Mouse (Mus musculus) forebrain, embryonic 12.5 days (tissue): ENCODE measurements around the gene Nwd1. TPM values are rescaled to one million over a fixed set of nuclear protein-coding genes. Genes with fewer than 3 reads are reported as not detected.

Experiments
- ATAC-seq: fragments of 200-750 bp; cut with Nextera tagmentation; 2 replicates; pipeline ENCODE4 v1.8.0; 2017; ENCODE audit warnings: moderate TSS enrichment; ENCODE audit not compliant: low FRiP score
- H3K27ac ChIP-seq: fragments of 300-500 bp; sonication (generic); 2 replicates; pipeline ENCODE4 v1.5.1; 2016; ENCODE audit warnings: mild to moderate bottlenecking
- H3K27me3 ChIP-seq: fragments of 300-500 bp; sonication (generic); 2 replicates; pipeline ENCODE4 v1.6.1; 2016; ENCODE audit warnings: mild to moderate bottlenecking
- H3K36me3 ChIP-seq: fragments of 300-500 bp; sonication (generic); replicated peaks from 2 replicates; pipeline ENCODE4 v1.6.1; 2016; ENCODE audit warnings: mild to moderate bottlenecking
- H3K4me1 ChIP-seq: fragments of 300-500 bp; sonication (generic); 2 replicates; pipeline ENCODE4 v1.6.1; 2016
- H3K4me2 ChIP-seq: fragments of 300-500 bp; sonication (generic); 2 replicates; pipeline ENCODE4 v1.6.1; 2016; ENCODE audit warnings: mild to moderate bottlenecking, moderate library complexity
- H3K4me3 ChIP-seq: fragments of 300-500 bp; sonication (generic); replicated peaks from 2 replicates; pipeline ENCODE4 v1.5.1; 2016; ENCODE audit warnings: mild to moderate bottlenecking
- H3K9ac ChIP-seq: fragments of 300-500 bp; sonication (generic); 2 replicates; pipeline ENCODE4 v1.6.1; 2016; ENCODE audit warnings: mild to moderate bottlenecking
- H3K9me3 ChIP-seq: fragments of 300-500 bp; sonication (generic); 2 replicates; pipeline ENCODE4 v1.6.1; 2016
- WGBS: fragments of 180-500 bp; shearing (Covaris S2); methylation state at CpG from one replicate; pipeline ENCODE4 v1.1.7; 2016; 5-methylcytosine and 5-hydroxymethylcytosine counted together
- microRNA-seq: library from miRNA; unstranded; fragments of <30 nt; microRNA quantifications from one replicate; pipeline ENCODE4, GENCODE M21; 2017
- polyA plus RNA-seq: library from polyadenylated mRNA; unstranded; fragments of >200 nt; fragmentation: Nextera tagmentation; extraction: Ambion mirVana; gene quantifications from 2 replicates; pipeline ENCODE4 v1.2.1, GENCODE M21; 2016

Nwd1 gene
- polyA plus RNA-seq, 1 experiment from 2014 or later = 0.29 TPM

GRCm38 (mm10) chr8:72756771-72757390 lies 110.4 kb downstream of the Nwd1 start:
- Histone ChIP-seq H3K4me2 (no peak overlapping the region), H3K36me3 (peaks cover 67% of the 10 kb centered on the region), H3K27me3 (no peaks in the 10 kb centered on the region), H3K4me3 (no peak overlapping the region), H3K27ac (no peak overlapping the region), H3K9me3 (no peaks in the 10 kb centered on the region), H3K4me1 (no peaks in the 10 kb centered on the region), H3K9ac (no peak overlapping the region)
- WGBS = 96% methylated on average over 35 of the region's 35 CpGs
- 0 out of 2 replicates have a peak, but pooled peaks have one; percentile 12 for ATAC-seq

- H3K27ac ChIP-seq = no peak overlapping the region
- no peaks in the 10 kb centered on the region for H3K27me3 ChIP-seq
- H3K4me3 ChIP-seq = no peak overlapping the region
- ATAC-seq = no peak
- no peaks in the 10 kb centered on the region for H3K9me3 ChIP-seq
- 93% methylated on average over 15 of the region's 15 CpGs for WGBS
- peaks cover 60% of the 10 kb centered on the region for H3K36me3 ChIP-seq
- H3K9ac ChIP-seq = no peak overlapping the region
- H3K4me1 ChIP-seq = no peaks in the 10 kb centered on the region
- H3K4me2 ChIP-seq = no peak overlapping the region
Observed at GRCm38 (mm10) chr8:72757426-72758195, 111.1 kb downstream of the Nwd1 start.

DNA sequence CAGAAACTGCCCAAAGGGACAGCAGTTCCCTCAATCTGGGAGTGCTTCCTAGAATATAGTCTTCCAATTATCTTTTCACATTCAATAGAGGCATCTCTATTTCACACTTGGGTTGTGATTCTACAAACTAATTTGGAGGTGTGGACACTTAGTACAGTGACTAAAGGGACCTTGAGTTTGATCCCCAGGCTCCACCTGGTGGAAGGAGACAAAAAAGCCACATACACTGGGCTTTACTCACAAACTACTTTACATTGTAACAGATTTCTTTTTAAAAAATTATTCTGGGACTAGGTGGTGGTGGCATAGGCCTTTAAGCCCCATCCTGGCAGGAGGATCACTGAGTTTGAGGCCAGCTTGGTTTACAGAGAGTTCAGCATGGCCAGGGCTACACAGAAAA lies 111.8 kb downstream of the Nwd1 start:
- H3K4me2 ChIP-seq = no peak overlapping the region
- no peak for ATAC-seq
- no peaks in the 10 kb centered on the region for H3K27me3 ChIP-seq
- H3K4me3 ChIP-seq = no peak overlapping the region
- peaks cover 54% of the 10 kb centered on the region for H3K36me3 ChIP-seq
- H3K9ac ChIP-seq = no peak overlapping the region
- no peak overlapping the region for H3K27ac ChIP-seq
- H3K9me3 ChIP-seq = no peaks in the 10 kb centered on the region
- H3K4me1 ChIP-seq = no peaks in the 10 kb centered on the region

DNA sequence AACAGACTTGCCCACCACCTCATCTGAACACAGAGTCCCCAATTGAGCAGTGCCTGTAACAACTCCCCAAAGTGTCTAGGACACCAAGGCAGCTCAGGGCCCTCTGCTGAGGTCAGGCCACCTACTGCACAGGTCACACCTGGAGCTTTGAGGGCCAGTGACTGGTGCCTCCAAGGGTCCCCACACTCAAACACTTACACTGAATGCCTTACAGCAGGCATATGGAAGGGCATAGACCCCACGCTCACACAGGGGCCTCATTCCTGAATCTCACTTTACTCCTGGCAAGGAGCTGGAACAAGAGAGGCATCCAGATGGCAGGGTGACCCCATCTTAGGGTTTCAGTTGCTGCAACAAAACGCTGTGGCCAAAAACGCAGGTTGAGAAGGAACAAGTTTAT lies 113.7 kb downstream of the Nwd1 start:
- WGBS = 86% methylated on average over 3 of the region's 3 CpGs
- ATAC-seq = no peak
- H3K36me3 ChIP-seq = peaks cover 41% of the 10 kb centered on the region

GRCm38 (mm10) chr8:72761322-72762051 lies 115.0 kb downstream of the Nwd1 start, which contains the start of gene F2rl3:
TSS of gene F2rl3 (plus strand) at chr8:72761880.
- no peak for ATAC-seq
- no peak within 1 kb of the TSS for H3K27ac ChIP-seq
- no peak within 1 kb of the TSS for H3K4me2 ChIP-seq
- H3K9me3 ChIP-seq = no peaks in the 10 kb centered on the region
- no peaks in the 10 kb centered on the region for H3K4me1 ChIP-seq
- peaks cover 29% of the 10 kb centered on the region for H3K36me3 ChIP-seq
- H3K9ac ChIP-seq = no peak within 1 kb of the TSS
- no peak within 1 kb of the TSS for H3K4me3 ChIP-seq
- H3K27me3 ChIP-seq = no peaks in the 10 kb centered on the region
- 89% methylated on average over 7 of the region's 7 CpGs for WGBS

More for the DNA sequence above, 113.7 kb downstream of the Nwd1 start:
- no peaks in the 10 kb centered on the region for H3K27me3 ChIP-seq
- H3K9me3 ChIP-seq = no peaks in the 10 kb centered on the region
- H3K9ac ChIP-seq = no peak overlapping the region
- H3K4me3 ChIP-seq = no peak overlapping the region
- H3K4me2 ChIP-seq = no peak overlapping the region
- H3K27ac ChIP-seq = no peak overlapping the region
- H3K4me1 ChIP-seq = no peaks in the 10 kb centered on the region

DNA sequence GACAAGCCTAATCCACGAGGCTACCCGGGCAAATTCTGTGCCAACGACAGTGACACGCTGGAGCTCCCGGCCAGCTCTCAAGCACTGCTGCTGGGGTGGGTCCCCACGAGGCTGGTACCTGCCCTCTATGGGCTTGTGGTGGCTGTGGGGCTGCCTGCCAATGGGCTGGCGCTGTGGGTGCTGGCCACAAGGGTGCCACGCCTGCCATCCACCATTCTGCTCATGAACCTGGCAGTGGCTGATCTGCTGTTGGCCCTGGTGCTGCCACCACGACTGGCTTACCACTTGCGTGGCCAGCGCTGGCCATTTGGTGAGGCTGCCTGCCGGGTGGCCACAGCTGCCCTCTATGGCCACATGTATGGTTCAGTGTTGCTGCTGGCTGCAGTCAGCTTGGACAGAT lies 115.8 kb downstream of the Nwd1 start:
- 91% methylated on average over 12 of the region's 12 CpGs for WGBS
- no peaks in the 10 kb centered on the region for H3K27me3 ChIP-seq
- no peaks in the 10 kb centered on the region; the same call in 1 of the 2 replicates for H3K4me1 ChIP-seq
- no peak overlapping the region for H3K27ac ChIP-seq
- no peak overlapping the region for H3K4me2 ChIP-seq
- no peak overlapping the region for H3K9ac ChIP-seq
- no peak overlapping the region for H3K4me3 ChIP-seq
- no peaks in the 10 kb centered on the region for H3K9me3 ChIP-seq
- no peak for ATAC-seq
- peaks cover 21% of the 10 kb centered on the region for H3K36me3 ChIP-seq

DNA sequence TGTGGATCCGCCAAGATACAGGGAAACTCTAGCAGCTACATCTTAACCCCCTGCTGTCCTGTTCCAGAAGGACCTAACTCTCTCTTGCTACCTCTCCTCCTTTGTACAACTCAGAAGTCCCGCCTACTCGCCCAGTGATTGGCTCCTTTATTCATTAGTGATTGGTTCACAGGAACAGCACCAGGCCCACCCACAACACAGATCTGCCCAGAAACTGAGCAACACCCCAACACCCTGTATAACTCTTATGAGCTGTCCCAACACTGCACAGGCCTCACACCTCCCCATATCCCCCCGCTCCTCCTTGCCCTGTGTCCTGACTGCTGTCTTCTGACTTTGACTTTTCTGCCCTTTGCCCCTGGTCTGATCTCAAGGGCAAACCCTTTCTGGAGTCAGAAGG lies 119.2 kb downstream of the Nwd1 start:
- Histone ChIP-seq H3K4me1 (no peaks in the 10 kb centered on the region; the same call in 1 of the 2 replicates), H3K4me2 (no peak overlapping the region), H3K27ac (no peak overlapping the region), H3K9ac (no peak overlapping the region), H3K36me3 (no peaks in the 10 kb centered on the region), H3K4me3 (no peak overlapping the region), H3K9me3 (no peaks in the 10 kb centered on the region), H3K27me3 (no peaks in the 10 kb centered on the region)
- 0 out of 2 replicates have a peak, but pooled peaks have one; percentile 27 for ATAC-seq
- WGBS = 56% methylated on average over 4 of the region's 4 CpGs

GRCm38 (mm10) chr8:72766777-72767176 lies 120.3 kb downstream of the Nwd1 start:
- no peak for ATAC-seq
- Histone ChIP-seq H3K4me1 (no peaks in the 10 kb centered on the region; the same call in 1 of the 2 replicates), H3K4me3 (no peak overlapping the region), H3K4me2 (no peak overlapping the region), H3K27ac (no peak overlapping the region), H3K36me3 (no peaks in the 10 kb centered on the region), H3K9me3 (no peaks in the 10 kb centered on the region), H3K27me3 (no peaks in the 10 kb centered on the region), H3K9ac (no peak overlapping the region)
- WGBS = 35% methylated on average over 7 of the region's 7 CpGs

Small RNA genes within 50 kb of the gene (microRNA-seq; reads per million reads assigned to microRNA genes)
- not detected for gene Gm26237

Other genes with a start within 250 kb of the Nwd1 start
- 73.5 and 74.3 TPM in 2 replicates for gene Eps15l1, start 225.3 kb upstream of the Nwd1 start, polyA plus RNA-seq
- gene Calr3, start 202.8 kb upstream of the Nwd1 start, polyA plus RNA-seq = 1.1 and 1.6 TPM in 2 replicates
- gene 1700030K09Rik, start 202.8 kb upstream of the Nwd1 start, polyA plus RNA-seq = 16.7 and 16.9 TPM in 2 replicates
- 77.3 and 84.0 TPM in 2 replicates for gene Cherp, start 171.5 kb upstream of the Nwd1 start, polyA plus RNA-seq
- 16.4 and 21.2 TPM in 2 replicates for gene Slc35e1, start 154.1 kb upstream of the Nwd1 start, polyA plus RNA-seq
- 20.2 and 20.8 TPM in 2 replicates for gene Med26, start 98.4 kb upstream of the Nwd1 start, polyA plus RNA-seq
- gene Smim7, start 75.6 kb upstream of the Nwd1 start, polyA plus RNA-seq = 108 and 123 TPM in 2 replicates
- 10.8 and 12.4 TPM in 2 replicates for gene Tmem38a, start 74.7 kb upstream of the Nwd1 start, polyA plus RNA-seq
- 151 and 152 TPM in 2 replicates for gene Sin3b, start 76.6 kb downstream of the Nwd1 start, polyA plus RNA-seq
- gene F2rl3, start 115.2 kb downstream of the Nwd1 start, polyA plus RNA-seq = 0.55 and 0.98 TPM in 2 replicates